Mouse (Mus musculus) lung, postnatal 25 days (tissue): ENCODE measurements at regions not wholly inside any gene's neighbourhood (a gene's known extent, or its start where the extent isn't known, plus 50 kb on each side); places are given as distances from the start of the nearest gene placed in this dataset.
"Not testable (repeated sequence)": the region's sequence is repeated elsewhere in the genome, so short reads cannot be mapped to it uniquely, and the experiment has no call there.

ENCODE experiments used
- DNase-seq: peaks from one replicate; pipeline ENCODE4 v3.0.0; 2022; ENCODE audit warnings: low spot score

DNA sequence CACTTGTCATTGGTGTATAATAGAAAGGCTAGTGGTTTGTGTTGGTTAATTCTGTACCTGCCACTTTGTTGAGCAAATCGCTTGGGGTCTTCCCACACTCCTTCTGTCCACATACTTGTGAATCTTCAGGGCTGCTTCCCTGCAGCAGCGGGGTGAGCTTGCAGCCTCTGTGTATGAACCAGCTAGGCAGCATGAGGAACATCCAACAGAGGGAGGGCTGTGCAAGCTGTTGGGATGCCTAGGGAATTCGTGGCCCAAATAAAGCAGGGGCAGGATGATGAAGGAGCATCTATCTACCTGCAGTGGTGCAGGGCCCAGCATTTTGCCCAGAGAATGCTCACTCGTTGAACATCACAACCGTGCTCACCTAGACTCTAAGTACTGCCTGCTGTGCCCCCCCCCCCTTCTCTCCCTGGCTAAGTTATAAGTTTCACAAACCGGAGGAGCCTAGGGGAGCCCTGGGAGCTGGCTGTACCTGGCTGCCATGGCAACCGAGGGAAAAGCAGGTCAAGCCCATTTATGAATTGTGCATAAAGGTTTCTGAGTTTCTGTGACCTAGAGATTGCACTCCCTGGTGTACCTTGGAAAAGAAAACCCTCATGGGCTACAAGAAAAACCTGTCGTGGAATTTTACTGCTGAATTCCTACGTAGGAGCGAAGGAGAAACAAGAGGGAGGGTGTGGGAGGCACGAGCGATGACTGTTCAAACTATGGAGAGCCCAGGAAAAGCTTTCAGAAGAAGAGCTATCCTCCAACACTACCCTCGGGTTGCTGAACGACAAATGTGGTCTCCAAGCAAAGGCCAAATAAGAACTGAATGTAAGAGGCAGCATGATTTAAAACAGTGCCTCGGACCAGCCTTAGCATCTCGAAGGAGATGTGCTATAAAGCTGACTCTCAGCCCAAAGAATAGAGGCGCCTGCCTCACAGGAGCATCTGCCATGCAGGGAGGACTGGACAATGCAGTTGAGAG, 131.0 kb upstream of the Dapk1 start:
- DNase-seq, result no peak

GRCm38 (mm10) chr13:60471602-60472001, 130.1 kb upstream of the Dapk1 start:
- no peak for DNase-seq

- DNase-seq, result no peak
Measured at GRCm38 (mm10) chr13:60476366-60476765, 125.4 kb upstream of the Dapk1 start.

DNA sequence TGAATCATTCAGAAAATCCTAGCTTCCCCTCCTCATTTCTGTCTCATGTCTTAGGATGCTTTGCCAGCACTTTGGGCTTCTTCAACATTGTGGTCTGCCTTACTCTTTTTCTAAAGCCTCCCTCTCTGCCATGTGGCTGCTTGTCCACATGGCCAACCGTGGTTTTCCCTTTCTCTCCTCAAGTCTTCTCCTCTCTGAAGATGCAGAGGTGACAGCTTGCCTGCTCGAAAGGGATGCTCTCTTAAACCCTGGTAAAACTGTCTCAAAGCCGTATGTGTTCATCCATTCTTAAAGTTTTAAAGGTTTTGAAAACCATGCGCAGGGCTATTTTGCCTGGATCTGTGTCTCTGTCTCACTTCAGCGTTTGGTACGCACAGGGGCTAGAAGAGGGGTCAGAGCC, 123.4 kb upstream of the Dapk1 start:
- DNase-seq, result no peak

DNA sequence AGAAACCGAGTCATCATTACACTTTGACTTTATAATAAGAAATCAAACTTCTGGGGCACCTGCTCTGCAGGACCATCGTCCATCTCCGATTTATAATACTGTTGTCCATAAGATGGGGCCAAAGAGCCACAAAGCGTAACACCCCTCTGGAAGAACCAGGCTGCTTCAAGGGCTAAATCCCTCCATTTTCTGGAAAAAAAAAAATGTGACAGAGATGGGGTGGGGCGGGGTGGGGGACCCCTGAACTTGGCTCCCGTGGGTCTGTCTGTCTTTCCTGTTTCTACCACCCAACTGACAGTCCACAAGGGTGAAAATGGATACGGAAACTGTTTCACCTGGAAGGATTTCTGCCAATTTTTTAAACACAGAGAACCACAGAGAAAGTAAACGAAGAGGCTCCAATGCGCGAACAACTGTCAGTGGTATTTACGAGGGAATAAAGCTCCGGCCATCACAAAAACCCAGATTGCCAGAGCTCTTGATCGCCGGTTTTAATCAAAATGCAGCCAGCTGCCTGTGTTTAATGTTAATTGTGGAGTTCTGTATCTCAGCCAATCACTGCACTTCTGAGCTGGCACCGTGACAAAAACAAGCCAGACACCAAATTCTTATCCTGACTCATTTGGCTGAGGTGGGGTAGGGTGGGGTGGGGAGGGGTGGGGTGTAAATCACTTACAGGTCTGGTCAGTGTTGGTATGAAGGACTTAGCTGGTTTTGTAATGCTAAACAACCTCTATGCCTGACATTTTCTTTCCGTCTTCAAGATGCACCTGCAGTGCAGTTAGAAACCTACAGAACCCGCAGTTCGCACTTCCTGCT, 122.5 kb upstream of the Dapk1 start:
- DNase-seq, result peak; percentile 40

GRCm38 (mm10) chr13:60479862-60480730, 121.7 kb upstream of the Dapk1 start:
- no peak for DNase-seq

DNA sequence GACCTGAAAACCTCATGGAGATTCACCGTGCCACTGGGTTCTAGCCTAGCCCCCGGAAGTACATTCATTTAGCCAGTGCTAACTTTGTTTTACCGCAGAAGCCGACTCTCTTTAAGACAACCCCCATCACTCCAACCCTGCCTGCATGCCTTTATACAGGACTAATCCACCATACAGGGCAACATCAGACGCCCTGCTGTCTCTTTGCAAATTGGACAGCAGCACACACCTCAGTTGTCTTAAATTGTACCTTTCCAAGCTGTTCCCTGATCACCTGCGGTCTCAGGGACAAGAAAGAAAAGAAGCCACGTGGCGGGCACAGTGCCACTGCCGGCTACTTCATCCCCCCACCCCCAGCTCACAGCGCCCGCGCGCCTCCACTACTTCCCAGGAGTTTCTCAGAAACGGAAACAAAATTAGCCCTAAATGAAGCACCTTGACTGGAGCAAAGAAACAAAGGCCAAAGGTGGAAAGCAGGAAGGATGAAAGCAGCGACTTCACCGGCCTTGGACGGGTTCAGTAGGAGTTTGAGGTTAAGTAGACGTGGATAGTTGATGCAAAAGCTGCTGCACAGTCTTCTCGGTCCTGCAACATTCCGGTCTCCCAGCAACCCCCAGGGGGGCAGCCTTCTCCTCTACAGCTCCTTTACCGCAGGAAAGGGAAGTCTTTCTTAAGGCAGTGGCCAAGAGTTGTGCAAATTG, 120.9 kb upstream of the Dapk1 start:
- DNase-seq, result no peak

GRCm38 (mm10) chr13:60481451-60481850, 120.3 kb upstream of the Dapk1 start:
- not testable (repeated sequence) for DNase-seq

GRCm38 (mm10) chr13:60481946-60482345, 119.8 kb upstream of the Dapk1 start:
- no peak for DNase-seq

DNA sequence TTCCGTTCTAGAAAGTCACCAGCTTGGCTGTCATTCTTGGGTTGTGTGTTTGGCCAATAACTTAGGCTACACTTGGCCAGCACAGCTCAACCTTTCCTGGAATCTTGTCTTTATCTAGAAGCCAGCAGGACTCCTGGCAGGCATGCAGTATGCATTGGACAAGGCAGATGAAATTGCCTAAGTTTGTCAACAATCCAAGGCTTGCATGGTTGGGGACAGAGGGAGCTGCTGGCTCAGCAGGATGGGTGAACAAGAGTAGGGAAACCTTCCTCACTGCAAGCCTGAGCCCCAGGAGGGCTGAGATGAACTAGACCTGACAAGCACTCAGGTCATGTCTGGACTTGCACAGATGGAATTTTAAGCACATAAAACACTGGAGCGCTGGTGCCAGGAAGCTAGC, 115.6 kb upstream of the Dapk1 start:
- DNase-seq, result peak; percentile 55

DNA sequence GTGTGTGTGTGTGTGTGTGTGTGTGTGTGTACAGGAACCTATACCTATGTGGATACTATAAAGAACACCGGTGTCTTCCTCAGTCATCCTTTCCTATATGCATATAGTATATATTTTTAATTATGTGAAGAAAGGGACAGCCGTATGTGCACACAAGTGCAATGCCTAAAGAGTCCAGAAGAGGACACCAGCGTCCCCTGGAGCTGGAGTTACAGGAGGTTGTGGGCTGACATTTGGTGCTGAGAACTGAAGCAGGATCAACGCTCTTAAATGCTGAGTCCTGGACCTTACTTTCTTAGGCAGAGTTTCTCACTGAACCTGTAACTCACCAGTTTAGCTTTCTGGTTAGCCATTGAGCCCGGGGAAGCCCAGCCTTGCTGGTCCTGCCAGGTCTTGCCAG, 114.9 kb upstream of the Dapk1 start:
- DNase-seq, result no peak

- DNase-seq, result no peak
Measured at GRCm38 (mm10) chr13:60488131-60488883, 113.4 kb upstream of the Dapk1 start.

- DNase-seq, result no peak
Measured at GRCm38 (mm10) chr13:60488884-60489265, 112.9 kb upstream of the Dapk1 start.

DNA sequence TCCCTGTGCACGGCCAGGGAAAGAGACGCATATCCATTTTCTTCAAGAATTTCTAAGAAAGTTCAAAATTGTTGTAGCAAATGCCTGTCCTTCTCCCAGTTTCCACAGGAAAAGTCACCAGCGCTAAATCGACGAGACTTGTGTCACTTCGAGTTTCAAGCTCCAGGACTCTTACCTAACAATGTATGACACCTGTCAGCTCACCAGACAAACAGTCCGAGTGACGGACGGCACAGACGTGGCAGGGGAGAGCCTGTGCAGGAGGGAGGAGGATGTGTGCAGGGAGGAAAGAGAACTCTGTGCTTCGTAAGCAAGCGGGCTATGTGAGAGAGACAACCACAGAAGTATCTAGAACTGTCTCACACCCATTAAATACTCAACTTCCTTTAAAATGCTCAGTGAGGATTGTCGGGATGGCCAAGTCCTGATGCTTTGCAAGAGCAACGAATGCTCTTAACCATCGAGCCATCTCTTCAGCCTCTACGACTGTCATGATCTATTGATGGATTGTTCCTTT, 109.7 kb upstream of the Dapk1 start:
- DNase-seq, result no peak

DNA sequence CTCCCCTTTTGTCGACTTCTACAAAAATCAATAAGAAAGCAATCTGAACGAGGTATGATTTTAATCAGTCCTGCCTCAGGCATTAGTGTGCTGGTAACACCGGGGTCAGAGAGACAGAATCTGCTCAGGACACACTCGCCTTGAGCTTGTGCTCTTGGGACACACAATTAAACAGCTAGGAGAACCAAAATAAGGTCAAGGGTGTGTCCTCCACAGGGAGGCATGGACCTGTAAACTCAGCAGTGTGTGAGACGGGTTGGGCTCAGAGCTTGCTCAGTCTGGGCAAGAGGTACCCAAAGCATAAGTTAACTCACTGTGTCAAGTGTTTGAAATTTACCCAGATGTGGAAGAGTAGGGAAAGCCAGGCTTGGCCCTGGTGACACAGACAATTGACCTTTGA, 107.9 kb upstream of the Dapk1 start:
- DNase-seq, result no peak

- DNase-seq, result no peak
Measured at GRCm38 (mm10) chr13:60497714-60498400, 103.9 kb upstream of the Dapk1 start.

DNA sequence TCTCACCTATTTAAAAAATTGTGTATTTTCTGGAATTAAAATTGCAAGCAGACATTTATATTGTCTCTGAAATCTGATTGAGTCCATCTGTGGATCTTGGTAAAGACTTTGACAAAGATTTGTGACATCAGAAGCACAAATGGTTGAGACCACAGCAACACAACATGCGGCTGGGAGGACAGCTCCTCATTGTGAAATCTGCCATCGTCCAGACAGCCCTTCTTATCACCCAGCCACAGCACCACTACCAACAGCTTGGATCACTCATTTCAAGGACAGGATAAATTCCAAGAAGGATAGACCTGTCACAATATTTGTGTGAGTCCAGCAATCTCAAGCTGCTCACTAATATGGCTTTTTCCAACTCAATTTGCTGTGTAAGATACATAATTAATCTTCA, 97.6 kb upstream of the Dapk1 start:
- peak; percentile 28 for DNase-seq

GRCm38 (mm10) chr13:60507611-60508010, 94.1 kb upstream of the Dapk1 start:
- DNase-seq, result no peak

DNA sequence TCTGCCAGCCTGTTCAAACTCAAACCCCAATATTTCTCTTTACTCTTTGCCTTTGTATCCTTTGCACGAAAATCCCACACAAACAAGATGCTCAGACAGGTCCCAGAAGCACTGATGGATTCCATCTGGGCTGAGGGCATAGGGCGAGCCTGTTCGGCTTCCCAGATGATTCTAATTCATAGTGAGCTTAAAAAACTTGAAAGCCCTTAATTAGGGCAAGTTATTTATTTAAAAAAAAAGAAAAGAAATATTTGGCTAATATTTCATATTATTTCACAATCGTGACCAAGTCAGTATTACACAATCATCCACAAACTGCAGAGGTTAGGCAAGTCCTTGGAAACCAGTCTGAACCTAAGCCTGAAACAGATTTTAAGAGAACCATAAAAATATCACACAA, 93.7 kb upstream of the Dapk1 start:
- peak; percentile 50 for DNase-seq

- DNase-seq, result no peak
Measured at GRCm38 (mm10) chr13:60508856-60509255, 92.9 kb upstream of the Dapk1 start.
